Mouse (Mus musculus): ENCODE results near the gene Sufu.

DNA sequence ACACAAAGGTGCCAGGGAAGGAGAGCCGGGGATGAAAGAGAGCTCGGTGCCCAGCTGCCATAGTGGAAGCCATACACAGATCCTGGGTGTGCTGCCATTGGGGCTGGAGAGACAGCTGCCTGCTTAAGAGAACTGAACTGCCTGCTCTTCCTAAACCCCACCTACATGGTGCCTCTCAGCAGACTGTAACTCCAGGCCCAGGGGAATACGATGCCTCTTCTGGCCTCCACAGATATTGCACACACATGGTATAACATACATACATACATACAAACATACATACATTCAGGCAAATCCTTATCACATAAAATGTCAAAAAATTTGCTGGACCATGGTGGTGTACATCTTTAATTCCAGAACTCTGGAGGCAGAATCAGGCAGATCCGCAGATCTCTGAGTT, 66.8 kb downstream of the Sufu start:
- TF ChIP-seq CTCF (IDR thresholded peaks at IDR 0.05; ENCODE audit: low read depth) (peak; percentile 18; the same call in 1 of the 2 replicates), EP300 (optimal IDR thresholded peaks at IDR 0.05) (no peak)
